Mouse (Mus musculus): ENCODE data around the gene Rpusd1. TPM values are rescaled to one million over a fixed set of nuclear protein-coding genes. Genes with fewer than 3 reads are reported as not detected.
A peak's percentile ranks its signal among the peaks of the same experiment; 100 is the strongest.

The Rpusd1 gene
- polyA plus RNA-seq, 1 experiment from 2014 or later: 27.0 TPM

DNA sequence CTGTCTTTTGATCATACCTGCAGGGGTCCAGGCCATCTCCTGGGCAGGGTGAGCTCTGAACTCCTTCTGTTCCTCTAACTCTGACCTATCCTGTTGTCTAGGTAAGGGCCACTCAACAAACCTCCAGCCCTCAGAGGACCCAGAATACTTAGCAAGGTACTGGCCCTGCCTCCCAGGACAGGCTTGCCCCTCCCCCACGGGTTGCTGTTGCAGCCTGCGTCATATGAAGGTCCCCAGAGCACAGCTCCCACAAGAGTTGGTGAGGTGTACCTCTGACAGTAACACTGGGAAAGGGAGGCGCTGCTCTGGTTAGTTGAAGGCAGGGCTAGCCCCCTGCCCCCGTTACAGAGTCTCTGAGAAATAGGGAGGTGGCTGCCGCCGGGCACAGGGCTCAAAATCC lies 11.3 kb upstream of the Rpusd1 start:
- no peak overlapping the region for H3K4me2 ChIP-seq (replicated peaks)

DNA sequence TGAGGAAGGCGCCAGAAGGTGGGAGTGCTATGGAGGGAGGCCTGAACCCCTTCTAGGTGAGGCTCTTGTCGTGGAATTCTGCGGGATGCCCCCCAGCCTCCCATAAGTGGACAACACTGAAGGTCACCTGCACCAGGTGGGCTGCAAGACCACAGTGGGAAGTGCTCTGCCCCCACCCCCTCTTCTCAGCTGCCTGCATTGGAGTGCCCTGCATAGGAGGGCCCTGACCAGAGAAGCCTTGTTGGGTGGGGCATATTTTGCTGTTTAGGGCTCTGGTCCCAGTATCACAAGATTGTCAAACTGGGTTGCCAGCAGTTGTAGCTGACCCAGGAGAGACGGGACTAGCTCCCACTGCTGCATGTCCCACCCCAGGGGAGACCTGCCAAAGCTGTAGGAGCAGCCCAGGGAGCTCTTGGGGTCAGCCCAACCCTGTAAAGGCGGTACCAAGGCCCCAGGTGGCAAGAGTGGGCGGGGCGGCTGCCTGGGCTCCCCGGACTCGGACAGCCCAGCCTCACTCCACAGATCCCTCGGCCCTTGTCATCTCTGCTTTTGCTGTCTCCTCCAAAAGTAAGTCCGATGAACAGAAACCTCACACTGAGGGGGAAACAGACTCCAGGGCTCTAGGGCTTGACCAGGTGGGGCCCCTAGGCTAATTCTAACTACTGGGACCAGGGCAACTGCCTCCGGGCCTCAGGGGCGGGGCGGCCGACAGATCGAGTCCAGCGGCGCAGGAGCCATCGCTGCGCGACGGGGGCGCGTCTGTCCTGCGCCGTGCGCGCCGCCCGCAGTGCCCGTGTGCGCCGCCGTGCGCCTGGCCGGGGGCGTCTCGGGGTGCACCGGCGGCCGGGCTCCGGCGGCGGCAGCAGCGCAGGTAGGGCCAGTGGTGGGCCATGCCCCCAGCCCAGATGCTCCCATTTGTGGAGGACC lies 10.5 kb upstream of the Rpusd1 start, which contains the start of gene Gng13:
Gene Gng13 (plus strand): TSS at position 461 of the 927 bp plus-strand sequence.
- Histone ChIP-seq H3K27ac (no peak within 1 kb of the TSS), H3K9ac (peak within 1 kb of the TSS; percentile 55), H3K9me3 (no peaks in the 10 kb centered on the region), H3K27me3 (peaks cover 28% of the 10 kb centered on the region), H3K4me1 (peaks cover 18% of the 10 kb centered on the region), H3K4me3 (peak within 1 kb of the TSS; percentile 39), H3K4me2 (replicated peaks) (peak within 1 kb of the TSS; percentile 83), H3K36me3 (peaks cover 30% of the 10 kb centered on the region)
- ATAC-seq (ENCODE audit: insufficient number of reproducible peaks, insufficient read depth, low FRiP score, low TSS enrichment): 0 out of 2 replicates have a peak, but pooled peaks have one; percentile 31
- 1% methylated on average over 45 of the region's 45 CpGs for WGBS

More for the DNA sequence above, 11.3 kb upstream of the Rpusd1 start:
- H3K9me3 ChIP-seq: no peaks in the 10 kb centered on the region
- no peak overlapping the region for H3K4me3 ChIP-seq
- WGBS: 3% methylated on average over 6 of the region's 6 CpGs
- peaks cover 28% of the 10 kb centered on the region for H3K27me3 ChIP-seq
- no peak for ATAC-seq (ENCODE audit: insufficient number of reproducible peaks, insufficient read depth, low FRiP score, low TSS enrichment)
- no peak overlapping the region for H3K27ac ChIP-seq
- H3K4me1 ChIP-seq: peaks cover 18% of the 10 kb centered on the region
- H3K9ac ChIP-seq: no peak overlapping the region; the same call in 1 of the 2 replicates
- peaks cover 21% of the 10 kb centered on the region for H3K36me3 ChIP-seq

- peak overlapping the region; percentile 83 for H3K4me2 ChIP-seq (replicated peaks)
- H3K9ac ChIP-seq: peak overlapping the region; percentile 55
- H3K4me3 ChIP-seq: peak overlapping the region; percentile 39
- no peak overlapping the region for H3K27ac ChIP-seq
- ATAC-seq (ENCODE audit: insufficient number of reproducible peaks, insufficient read depth, low FRiP score, low TSS enrichment): no peak
- H3K9me3 ChIP-seq: no peaks in the 10 kb centered on the region
- H3K27me3 ChIP-seq: peaks cover 28% of the 10 kb centered on the region
- H3K4me1 ChIP-seq: peaks cover 18% of the 10 kb centered on the region
- 13% methylated on average over 6 of the region's 6 CpGs for WGBS
- H3K36me3 ChIP-seq: peaks cover 37% of the 10 kb centered on the region
These were observed 9.8 kb upstream of the Rpusd1 start for GRCm38 (mm10) chr17:25717691-25718090.

DNA sequence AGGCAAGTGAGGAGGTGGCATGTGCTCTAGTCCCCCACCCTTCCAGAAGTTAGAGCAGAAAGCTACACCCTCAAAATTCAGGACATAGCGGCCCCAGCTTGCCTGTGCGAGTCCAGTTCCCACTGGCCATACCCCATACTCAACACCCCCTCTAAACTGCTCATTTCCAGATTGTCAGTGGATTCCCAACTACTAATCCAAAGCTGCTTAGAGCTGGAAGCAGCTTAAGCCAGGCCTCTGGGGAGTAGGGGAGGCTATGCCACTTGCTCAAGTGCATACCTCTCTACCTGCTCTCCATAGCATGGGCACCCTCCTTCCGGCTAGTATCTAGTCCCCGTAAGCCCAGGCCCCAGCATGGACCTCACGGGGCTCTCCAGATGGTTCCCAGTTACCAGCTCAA lies 6.0 kb upstream of the Rpusd1 start:
- Histone ChIP-seq H3K9ac (no peak overlapping the region), H3K36me3 (peaks cover 46% of the 10 kb centered on the region)
- ATAC-seq (ENCODE audit: insufficient number of reproducible peaks, insufficient read depth, low FRiP score, low TSS enrichment): no peak

GRCm38 (mm10) chr17:25723470-25723869 lies 4.0 kb upstream of the Rpusd1 start:
- ATAC-seq (ENCODE audit: insufficient number of reproducible peaks, insufficient read depth, low FRiP score, low TSS enrichment): no peak
- no peak overlapping the region for H3K9ac ChIP-seq
- H3K4me1 ChIP-seq: peaks cover 14% of the 10 kb centered on the region
- H3K9me3 ChIP-seq: no peaks in the 10 kb centered on the region
- H3K27me3 ChIP-seq: peaks cover 1% of the 10 kb centered on the region; the same call in 1 of the 2 replicates
- H3K4me2 ChIP-seq (replicated peaks): no peak overlapping the region
- no peak overlapping the region for H3K27ac ChIP-seq
- 95% methylated on average over 19 of the region's 19 CpGs for WGBS
- peaks cover 47% of the 10 kb centered on the region for H3K36me3 ChIP-seq
- no peak overlapping the region for H3K4me3 ChIP-seq

More for the DNA sequence above, 6.0 kb upstream of the Rpusd1 start:
- no peak overlapping the region for H3K27ac ChIP-seq
- peaks cover 21% of the 10 kb centered on the region for H3K27me3 ChIP-seq
- 98% methylated on average over 5 of the region's 5 CpGs for WGBS
- H3K4me3 ChIP-seq: no peak overlapping the region
- H3K4me2 ChIP-seq (replicated peaks): no peak overlapping the region
- H3K4me1 ChIP-seq: peaks cover 18% of the 10 kb centered on the region
- H3K9me3 ChIP-seq: no peaks in the 10 kb centered on the region

DNA sequence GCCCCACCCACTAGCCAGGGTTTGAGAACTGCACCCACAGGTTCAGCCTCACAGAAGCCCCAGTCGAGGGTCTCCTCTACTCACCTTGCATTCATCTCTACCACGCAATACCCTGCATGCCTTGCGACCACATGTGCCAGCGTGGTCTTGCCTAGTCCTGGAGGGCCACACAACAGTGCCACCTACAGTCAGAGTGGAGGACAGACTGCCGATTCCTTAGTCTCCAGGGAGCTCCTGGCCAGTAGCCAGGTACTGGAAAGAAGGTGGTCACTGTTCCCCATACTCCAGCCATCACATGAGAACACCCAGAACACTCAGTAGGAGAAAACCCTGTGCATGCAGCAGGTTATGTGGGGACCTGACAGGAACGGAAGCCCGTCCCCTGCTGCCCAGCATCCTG lies 3.6 kb upstream of the Rpusd1 start:
- H3K27ac ChIP-seq: no peak overlapping the region
- H3K4me3 ChIP-seq: no peak overlapping the region
- no peak overlapping the region for H3K9ac ChIP-seq
- no peaks in the 10 kb centered on the region for H3K27me3 ChIP-seq
- H3K4me1 ChIP-seq: peaks cover 18% of the 10 kb centered on the region
- H3K36me3 ChIP-seq: peaks cover 49% of the 10 kb centered on the region
- WGBS: 78% methylated on average over 7 of the region's 7 CpGs
- ATAC-seq (ENCODE audit: insufficient number of reproducible peaks, insufficient read depth, low FRiP score, low TSS enrichment): no peak
- no peak overlapping the region for H3K4me2 ChIP-seq (replicated peaks)
- H3K9me3 ChIP-seq: no peaks in the 10 kb centered on the region

DNA sequence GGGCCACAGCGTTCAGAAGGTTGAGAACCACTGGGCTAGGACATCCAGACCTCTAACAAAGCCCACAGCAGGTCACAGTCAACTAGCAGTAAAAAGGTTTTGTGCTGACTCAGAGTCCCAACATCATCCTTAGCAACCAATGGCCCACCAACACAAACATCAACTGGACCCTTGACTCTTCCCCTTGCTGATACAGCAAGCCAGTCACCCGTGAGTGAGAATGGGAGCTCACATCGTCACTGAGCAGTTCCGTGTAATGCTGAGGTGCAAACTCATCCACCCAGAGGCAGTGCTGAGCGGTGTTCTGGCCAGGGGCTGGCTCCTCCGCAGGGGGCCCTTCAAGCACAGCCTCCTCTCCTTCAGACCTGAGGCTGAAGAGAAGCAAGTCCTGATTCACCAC lies 2.2 kb upstream of the Rpusd1 start:
- H3K9me3 ChIP-seq: no peaks in the 10 kb centered on the region
- peaks cover 47% of the 10 kb centered on the region for H3K36me3 ChIP-seq
- H3K27me3 ChIP-seq: no peaks in the 10 kb centered on the region
- H3K27ac ChIP-seq: no peak overlapping the region
- ATAC-seq (ENCODE audit: insufficient number of reproducible peaks, insufficient read depth, low FRiP score, low TSS enrichment): no peak
- H3K4me1 ChIP-seq: peaks cover 18% of the 10 kb centered on the region
- 84% methylated on average over 6 of the region's 6 CpGs for WGBS
- H3K9ac ChIP-seq: no peak overlapping the region
- H3K4me2 ChIP-seq (replicated peaks): no peak overlapping the region
- H3K4me3 ChIP-seq: 0 out of 2 replicates have a peak overlapping the region, but pooled peaks have one; percentile 4

GRCm38 (mm10) chr17:25728009-25728270 lies 470 bp downstream of the Rpusd1 start:
- Histone ChIP-seq H3K4me1 (peaks cover 18% of the 10 kb centered on the region), H3K4me3 (peak overlapping the region; percentile 70), H3K27me3 (no peaks in the 10 kb centered on the region), H3K9me3 (no peaks in the 10 kb centered on the region), H3K36me3 (peaks cover 31% of the 10 kb centered on the region), H3K27ac (no peak overlapping the region), H3K4me2 (replicated peaks) (peak overlapping the region; percentile 72), H3K9ac (peak overlapping the region; percentile 65)
- 22% methylated on average over 4 of the region's 4 CpGs for WGBS
- no peak for ATAC-seq (ENCODE audit: insufficient number of reproducible peaks, insufficient read depth, low FRiP score, low TSS enrichment)

GRCm38 (mm10) chr17:25732082-25732481 lies 4.6 kb downstream of the Rpusd1 start:
- H3K4me1 ChIP-seq: peaks cover 10% of the 10 kb centered on the region
- no peak overlapping the region for H3K4me2 ChIP-seq (replicated peaks)
- H3K27ac ChIP-seq: no peak overlapping the region
- H3K36me3 ChIP-seq: peaks cover 24% of the 10 kb centered on the region; the same call in 1 of the 2 replicates
- H3K9ac ChIP-seq: no peak overlapping the region
- no peaks in the 10 kb centered on the region for H3K9me3 ChIP-seq
- no peak overlapping the region for H3K4me3 ChIP-seq
- no peak for ATAC-seq (ENCODE audit: insufficient number of reproducible peaks, insufficient read depth, low FRiP score, low TSS enrichment)
- 21% methylated on average over 2 of the region's 2 CpGs for WGBS
- H3K27me3 ChIP-seq: no peaks in the 10 kb centered on the region

GRCm38 (mm10) chr17:25735246-25735645 lies 7.8 kb downstream of the Rpusd1 start:
- no peak overlapping the region for H3K4me2 ChIP-seq (replicated peaks)
- no peaks in the 10 kb centered on the region for H3K4me1 ChIP-seq
- no peak for ATAC-seq (ENCODE audit: insufficient number of reproducible peaks, insufficient read depth, low FRiP score, low TSS enrichment)
- WGBS: 83% methylated on average over 5 of the region's 5 CpGs
- peaks cover 11% of the 10 kb centered on the region; the same call in 1 of the 2 replicates for H3K36me3 ChIP-seq
- H3K4me3 ChIP-seq: no peak overlapping the region
- H3K9ac ChIP-seq: no peak overlapping the region
- no peak overlapping the region for H3K27ac ChIP-seq
- H3K9me3 ChIP-seq: no peaks in the 10 kb centered on the region
- peaks cover 4% of the 10 kb centered on the region; the same call in 1 of the 2 replicates for H3K27me3 ChIP-seq

GRCm38 (mm10) chr17:25735745-25736144 lies 8.3 kb downstream of the Rpusd1 start, which contains the start of gene Mslnl:
Gene Mslnl (plus strand): TSS chr17:25736042.
- H3K4me1 ChIP-seq: no peaks in the 10 kb centered on the region
- WGBS: 75% methylated on average over 3 of the region's 3 CpGs

GRCm38 (mm10) chr17:25738861-25739260 lies 11.4 kb downstream of the Rpusd1 start:
- WGBS: 83% methylated on average over 7 of the region's 7 CpGs

More at GRCm38 (mm10) chr17:25735745-25736144, 8.3 kb downstream of the Rpusd1 start, which contains the start of gene Mslnl:
- Histone ChIP-seq H3K4me2 (replicated peaks) (no peak within 1 kb of the TSS), H3K9me3 (no peaks in the 10 kb centered on the region), H3K4me3 (no peak within 1 kb of the TSS), H3K27ac (no peak within 1 kb of the TSS), H3K27me3 (peaks cover 4% of the 10 kb centered on the region; the same call in 1 of the 2 replicates), H3K36me3 (peaks cover 6% of the 10 kb centered on the region; the same call in 1 of the 2 replicates), H3K9ac (no peak within 1 kb of the TSS)
- ATAC-seq (ENCODE audit: insufficient number of reproducible peaks, insufficient read depth, low FRiP score, low TSS enrichment): no peak

More at GRCm38 (mm10) chr17:25738861-25739260, 11.4 kb downstream of the Rpusd1 start:
- Histone ChIP-seq H3K27me3 (peaks cover 7% of the 10 kb centered on the region; the same call in 1 of the 2 replicates), H3K4me3 (no peak overlapping the region), H3K4me2 (replicated peaks) (no peak overlapping the region), H3K9me3 (no peaks in the 10 kb centered on the region), H3K27ac (no peak overlapping the region), H3K9ac (no peak overlapping the region), H3K4me1 (no peaks in the 10 kb centered on the region), H3K36me3 (no peaks in the 10 kb centered on the region)
- no peak for ATAC-seq (ENCODE audit: insufficient number of reproducible peaks, insufficient read depth, low FRiP score, low TSS enrichment)

All from embryonic facial prominence, embryonic 12.5 days (tissue).